Mouse (Mus musculus) forebrain, embryonic 16.5 days (tissue): Measurements from ENCODE around the gene N4bp1. TPM values are rescaled to one million over a fixed set of nuclear protein-coding genes. Genes with fewer than 3 reads are reported as not detected.

Experiments used
- ATAC-seq: fragments of 200-750 bp; cut with Nextera tagmentation; 2 replicates; pipeline ENCODE4 v1.8.0; 2017; ENCODE audit warnings: mild to moderate bottlenecking, moderate library complexity
- H3K27ac ChIP-seq: fragments of 300-500 bp; sonication (generic); 2 replicates; pipeline ENCODE4 v1.5.1; 2014; ENCODE audit warnings: low read length, control low read depth
- H3K27me3 ChIP-seq: fragments of 300-500 bp; sonication (generic); replicated peaks from 2 replicates; pipeline ENCODE4 v1.6.1; 2014; ENCODE audit warnings: low read length; ENCODE audit not compliant: control insufficient read depth, insufficient read depth
- H3K36me3 ChIP-seq: fragments of 300-500 bp; sonication (generic); 2 replicates; pipeline ENCODE4 v1.6.1; 2014; ENCODE audit not compliant: control insufficient read depth, insufficient read depth
- H3K4me1 ChIP-seq: fragments of 300-500 bp; sonication (generic); replicated peaks from 2 replicates; pipeline ENCODE4 v1.6.1; 2014; ENCODE audit warnings: low read length; ENCODE audit not compliant: control insufficient read depth, insufficient read depth
- H3K4me2 ChIP-seq: fragments of 300-500 bp; sonication (generic); 2 replicates; pipeline ENCODE4 v1.6.1; 2014; ENCODE audit warnings: mild to moderate bottlenecking, low read length, control low read depth
- H3K4me3 ChIP-seq: fragments of 300-500 bp; sonication (generic); replicated peaks from 2 replicates; pipeline ENCODE4 v1.5.1; 2014; ENCODE audit warnings: mild to moderate bottlenecking, low read length, control low read depth
- H3K9ac ChIP-seq: fragments of 300-500 bp; sonication (generic); replicated peaks from 2 replicates; pipeline ENCODE4 v1.6.1; 2014; ENCODE audit warnings: low read depth, low read length, control low read depth
- H3K9me3 ChIP-seq: fragments of 300-500 bp; sonication (generic); 2 replicates; pipeline ENCODE4 v1.6.1; 2016; ENCODE audit warnings: low read length; ENCODE audit not compliant: control insufficient read depth
- WGBS: fragments of 180-500 bp; shearing (Covaris S2); extraction: QIAGEN DNeasy Blood & Tissue Kit; methylation state at CpG from one replicate; pipeline ENCODE4 v1.1.7; 2014; 5-methylcytosine and 5-hydroxymethylcytosine counted together
- polyA plus RNA-seq: library from polyadenylated mRNA; unstranded; fragments of >200 nt; fragmentation: Nextera tagmentation; extraction: Ambion mirVana; gene quantifications from 2 replicates; pipeline ENCODE4 v1.2.1, GENCODE M21; 2015

The N4bp1 gene
- polyA plus RNA-seq, 1 experiment from 2014 or later = 10.3 TPM

DNA sequence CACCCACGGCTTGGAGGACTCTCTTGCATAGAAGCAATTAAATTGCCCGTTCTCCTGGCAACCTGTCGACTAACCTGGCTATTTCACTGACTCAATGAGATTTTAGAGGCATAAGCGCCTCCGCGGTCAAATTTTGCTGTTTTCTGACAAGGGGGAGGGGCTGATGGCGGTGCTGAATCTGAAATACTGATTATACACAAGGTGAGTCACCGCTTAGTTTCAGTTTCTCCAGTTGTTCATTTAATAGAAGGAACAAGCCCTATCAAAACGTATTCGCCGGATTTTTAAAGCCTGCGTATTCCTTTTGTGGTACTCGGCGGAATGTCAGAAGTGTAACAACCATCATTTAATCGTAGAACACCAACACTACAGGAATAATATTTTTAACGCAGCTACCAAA is 991 bp downstream of the N4bp1 start:
- WGBS = under 1% methylated on average over 16 of the region's 16 CpGs
- Histone ChIP-seq H3K36me3 (no peaks in the 10 kb centered on the region), H3K4me2 (peak overlapping the region; percentile 79), H3K27me3 (peaks cover 2% of the 10 kb centered on the region; the same call in 1 of the 2 replicates), H3K4me3 (peak overlapping the region; percentile 94), H3K4me1 (peaks cover 28% of the 10 kb centered on the region), H3K9ac (peak overlapping the region; percentile 92), H3K9me3 (no peaks in the 10 kb centered on the region), H3K27ac (peak overlapping the region; percentile 91)
- ATAC-seq = no peak

DNA sequence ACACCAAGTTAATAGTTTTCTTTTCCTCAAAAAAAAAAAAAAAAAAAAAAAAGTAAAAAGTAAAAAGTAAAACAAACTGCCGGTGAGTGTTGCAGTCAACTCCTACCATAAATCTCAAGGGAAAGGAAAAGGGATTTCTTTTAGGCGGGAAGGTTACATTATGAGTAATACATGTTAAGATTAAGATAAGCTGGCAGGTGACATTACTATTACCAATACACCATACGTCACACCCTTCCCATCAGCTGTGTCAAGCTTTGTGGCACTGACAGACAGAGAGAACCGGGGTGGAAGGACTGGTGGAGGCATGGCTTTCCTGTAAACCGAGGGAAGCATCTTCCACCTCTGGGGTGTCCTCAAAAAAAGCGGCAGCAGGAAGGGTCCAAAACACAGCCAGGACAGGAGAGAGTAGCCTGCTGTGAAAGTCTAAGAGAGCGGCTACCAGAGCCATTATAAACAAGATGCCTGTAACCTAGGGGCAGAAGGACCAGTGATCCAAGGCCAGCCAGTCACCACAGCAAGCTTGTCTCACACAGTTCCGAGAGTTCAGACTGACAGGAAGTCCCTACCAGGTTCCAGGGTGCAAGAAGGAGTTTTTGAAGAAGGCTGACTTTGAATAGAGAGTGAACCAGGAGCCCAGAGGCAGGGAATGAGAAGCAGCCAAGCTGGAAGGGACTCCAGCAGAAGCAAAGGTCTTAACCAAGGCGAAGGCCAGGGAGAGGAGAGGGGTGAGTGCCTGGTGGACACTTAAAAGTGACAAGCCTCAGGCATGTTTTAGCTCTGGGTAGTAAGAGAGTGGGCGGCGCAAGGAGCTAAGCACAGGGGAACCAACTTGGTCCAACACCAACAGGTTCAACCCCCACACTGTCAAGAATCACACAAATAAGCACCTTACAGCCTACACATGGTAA is 2.2 kb downstream of the N4bp1 start:
- Histone ChIP-seq H3K4me3 (peak overlapping the region; percentile 94; the same call in 1 of the 2 replicates), H3K4me2 (peak overlapping the region; percentile 79), H3K36me3 (no peaks in the 10 kb centered on the region), H3K27me3 (peaks cover 2% of the 10 kb centered on the region; the same call in 1 of the 2 replicates), H3K4me1 (peaks cover 28% of the 10 kb centered on the region), H3K9me3 (no peaks in the 10 kb centered on the region), H3K27ac (no peak overlapping the region), H3K9ac (no peak overlapping the region; the same call in 1 of the 2 replicates)
- no peak for ATAC-seq
- WGBS = 78% methylated on average over 11 of the region's 11 CpGs

DNA sequence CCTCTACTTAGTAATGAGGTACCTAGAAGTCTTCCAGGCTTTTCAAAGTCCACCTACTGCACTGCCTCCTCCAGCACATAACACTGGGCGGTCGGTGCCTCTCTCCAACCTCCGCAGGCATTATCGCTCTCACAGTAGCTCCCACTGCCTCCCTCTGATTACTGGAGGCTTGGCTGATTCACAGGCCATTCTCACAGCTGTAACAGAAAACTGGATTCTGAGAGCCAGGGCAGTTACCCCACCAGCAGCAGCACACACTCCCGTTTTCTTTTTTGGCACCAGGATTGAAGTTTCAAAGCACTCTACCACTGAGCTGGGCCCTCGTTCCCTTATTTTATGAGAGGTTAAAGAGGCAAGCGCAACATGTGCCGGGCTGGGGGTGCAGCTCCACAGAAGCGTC is 3.1 kb downstream of the N4bp1 start:
- Histone ChIP-seq H3K9ac (no peak overlapping the region), H3K27me3 (no peaks in the 10 kb centered on the region), H3K27ac (no peak overlapping the region), H3K9me3 (no peaks in the 10 kb centered on the region), H3K36me3 (no peaks in the 10 kb centered on the region), H3K4me2 (no peak overlapping the region), H3K4me3 (no peak overlapping the region), H3K4me1 (peaks cover 28% of the 10 kb centered on the region)
- WGBS = 81% methylated on average over 9 of the region's 9 CpGs
- no peak for ATAC-seq

DNA sequence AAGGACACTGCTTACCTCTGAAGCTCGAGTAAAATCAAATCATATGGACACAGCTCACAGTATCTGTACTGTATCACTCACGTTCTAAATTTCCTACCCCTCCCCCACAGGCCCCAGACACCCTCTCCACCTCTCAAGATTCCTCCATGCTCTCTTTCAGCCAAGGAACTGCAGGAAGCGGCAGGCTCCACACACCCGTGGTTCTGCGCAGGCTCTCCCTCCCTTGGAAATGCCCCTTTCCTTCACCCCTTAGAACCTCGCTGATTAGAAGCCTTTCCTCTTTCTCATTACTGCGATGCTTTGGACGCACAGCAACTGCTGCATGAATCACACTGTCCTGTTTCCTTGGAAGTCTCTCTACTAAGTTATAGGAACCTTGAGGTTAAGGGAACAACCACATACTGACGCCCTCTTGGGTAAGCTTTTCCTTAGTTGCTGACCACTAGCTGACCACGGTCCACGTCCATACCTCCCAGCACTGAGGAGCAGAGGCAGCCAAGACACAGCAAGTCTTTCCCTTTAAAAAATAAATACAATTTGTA is 3.9 kb downstream of the N4bp1 start:
- Histone ChIP-seq H3K4me3 (no peak overlapping the region), H3K4me2 (no peak overlapping the region)
- 86% methylated on average over 11 of the region's 11 CpGs for WGBS

DNA sequence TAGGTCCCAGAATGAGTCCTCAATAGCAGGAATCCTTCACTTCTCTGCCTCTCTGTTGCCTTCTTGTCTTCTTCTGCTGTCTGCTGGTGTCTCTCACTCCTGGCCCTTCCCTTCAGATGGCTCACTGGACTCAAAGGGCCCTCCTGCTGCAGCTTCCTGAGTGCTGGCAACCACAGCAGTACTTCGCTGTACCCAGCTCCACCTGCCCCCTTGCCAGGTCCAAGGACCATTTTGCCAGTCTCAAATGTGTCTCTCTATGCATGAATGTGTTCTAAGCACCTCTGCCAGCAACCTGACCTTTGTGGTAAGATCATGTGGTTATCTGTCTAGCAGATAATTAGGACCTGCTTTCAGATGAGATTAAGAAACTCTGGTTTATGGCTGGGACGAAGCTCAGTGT is 8.2 kb downstream of the N4bp1 start:
- H3K27ac ChIP-seq = no peak overlapping the region
- 90% methylated on average over 2 of the region's 2 CpGs for WGBS
- no peaks in the 10 kb centered on the region for H3K27me3 ChIP-seq
- H3K36me3 ChIP-seq = no peaks in the 10 kb centered on the region
- H3K4me1 ChIP-seq = peaks cover 19% of the 10 kb centered on the region
- H3K4me3 ChIP-seq = no peak overlapping the region
- ATAC-seq = no peak
- H3K4me2 ChIP-seq = no peak overlapping the region
- no peak overlapping the region for H3K9ac ChIP-seq
- H3K9me3 ChIP-seq = no peaks in the 10 kb centered on the region

More for the DNA sequence above, 3.9 kb downstream of the N4bp1 start:
- Histone ChIP-seq H3K27me3 (no peaks in the 10 kb centered on the region), H3K4me1 (peaks cover 28% of the 10 kb centered on the region), H3K27ac (no peak overlapping the region), H3K9ac (no peak overlapping the region), H3K36me3 (no peaks in the 10 kb centered on the region), H3K9me3 (no peaks in the 10 kb centered on the region)
- ATAC-seq = no peak

DNA sequence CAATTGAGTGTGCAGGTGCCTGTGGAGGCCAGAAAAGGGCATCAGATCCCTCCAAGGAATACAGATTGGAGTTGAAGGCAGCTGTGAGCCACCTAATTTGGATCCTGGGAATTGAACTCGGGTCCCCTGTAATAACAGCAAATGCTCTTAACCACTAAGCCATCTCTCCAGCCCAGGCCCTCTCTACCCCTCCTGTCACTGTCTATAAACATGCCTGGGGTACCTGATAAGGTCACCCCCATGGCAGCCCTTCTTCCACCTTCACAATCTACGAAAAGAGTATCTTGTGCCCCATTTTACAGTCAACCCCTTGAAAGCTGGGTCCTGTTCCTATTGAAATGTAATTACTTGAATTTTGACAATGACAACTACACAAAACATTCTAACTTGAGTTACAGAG is 11.0 kb downstream of the N4bp1 start:
- H3K4me1 ChIP-seq = peaks cover 22% of the 10 kb centered on the region
- no peaks in the 10 kb centered on the region for H3K9me3 ChIP-seq
- ATAC-seq = no peak
- no peaks in the 10 kb centered on the region for H3K27me3 ChIP-seq
- WGBS = 92% methylated on average over 2 of the region's 2 CpGs
- H3K9ac ChIP-seq = no peak overlapping the region
- H3K4me3 ChIP-seq = no peak overlapping the region
- H3K27ac ChIP-seq = no peak overlapping the region
- H3K4me2 ChIP-seq = no peak overlapping the region
- no peaks in the 10 kb centered on the region for H3K36me3 ChIP-seq

DNA sequence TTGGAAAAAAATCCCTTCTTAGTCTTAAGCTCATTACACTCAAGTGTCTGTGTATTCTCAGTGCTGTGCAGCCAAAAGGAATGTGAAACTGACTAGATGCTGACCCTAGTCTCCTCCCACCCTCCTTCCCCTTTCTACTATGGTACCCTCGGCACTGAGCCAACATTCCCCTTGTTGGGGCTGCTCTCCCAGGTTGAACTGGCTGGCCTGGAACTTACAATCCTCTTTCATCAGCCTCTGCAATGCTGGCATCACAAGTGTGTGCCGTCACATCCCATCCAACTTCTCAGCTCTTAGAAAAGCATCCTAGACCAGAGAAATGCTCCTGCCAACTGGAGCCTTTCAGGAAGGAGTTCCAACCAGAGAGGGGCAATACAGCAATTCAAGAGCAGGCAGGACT is 11.9 kb downstream of the N4bp1 start:
- no peaks in the 10 kb centered on the region for H3K27me3 ChIP-seq
- H3K4me3 ChIP-seq = no peak overlapping the region
- no peaks in the 10 kb centered on the region for H3K9me3 ChIP-seq
- H3K4me1 ChIP-seq = peaks cover 22% of the 10 kb centered on the region
- H3K4me2 ChIP-seq = no peak overlapping the region
- peak; percentile 77 for ATAC-seq
- no peaks in the 10 kb centered on the region for H3K36me3 ChIP-seq
- no peak overlapping the region for H3K9ac ChIP-seq
- peak overlapping the region; percentile 62 for H3K27ac ChIP-seq
- WGBS = 44% methylated on average over 2 of the region's 2 CpGs

DNA sequence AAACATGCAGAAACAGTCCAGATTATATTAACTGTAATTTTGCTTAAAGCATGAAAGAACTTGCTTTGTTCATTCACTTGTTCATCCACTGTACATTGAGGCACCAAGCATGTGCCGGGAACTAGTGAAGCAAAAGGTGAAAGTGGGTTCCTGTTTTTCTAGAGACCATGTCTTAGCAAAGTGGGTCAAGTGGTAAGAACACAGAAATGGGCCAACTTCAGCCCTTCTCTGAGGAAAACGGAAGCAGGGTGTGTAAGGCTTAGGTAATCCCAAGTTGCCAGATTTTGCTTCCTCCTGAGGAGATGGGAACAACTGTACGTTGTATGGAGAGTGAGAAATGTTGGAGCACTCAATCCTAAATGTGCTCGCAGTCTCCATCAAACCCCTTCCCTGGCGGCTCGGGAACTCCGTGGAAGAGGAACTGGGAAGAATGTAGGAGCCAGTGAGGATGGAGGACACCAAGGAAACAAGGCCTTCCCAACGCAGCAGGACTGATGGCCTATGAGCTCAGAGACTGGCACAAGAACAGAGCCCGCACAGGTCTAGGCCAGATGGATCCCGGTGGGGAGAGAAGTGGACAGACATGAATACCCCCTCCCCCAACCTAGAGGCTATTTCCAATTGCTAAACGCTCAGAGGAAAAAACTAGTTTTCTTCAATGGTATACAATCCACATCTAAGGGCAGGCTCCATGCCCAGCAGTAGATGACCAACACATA is 12.8 kb downstream of the N4bp1 start:
- no peak for ATAC-seq
- H3K4me3 ChIP-seq = no peak overlapping the region
- H3K9ac ChIP-seq = no peak overlapping the region
- H3K4me1 ChIP-seq = peaks cover 22% of the 10 kb centered on the region
- H3K27me3 ChIP-seq = no peaks in the 10 kb centered on the region
- 92% methylated on average over 11 of the region's 11 CpGs for WGBS
- H3K4me2 ChIP-seq = no peak overlapping the region
- no peak overlapping the region for H3K27ac ChIP-seq
- no peaks in the 10 kb centered on the region for H3K36me3 ChIP-seq
- no peaks in the 10 kb centered on the region for H3K9me3 ChIP-seq

DNA sequence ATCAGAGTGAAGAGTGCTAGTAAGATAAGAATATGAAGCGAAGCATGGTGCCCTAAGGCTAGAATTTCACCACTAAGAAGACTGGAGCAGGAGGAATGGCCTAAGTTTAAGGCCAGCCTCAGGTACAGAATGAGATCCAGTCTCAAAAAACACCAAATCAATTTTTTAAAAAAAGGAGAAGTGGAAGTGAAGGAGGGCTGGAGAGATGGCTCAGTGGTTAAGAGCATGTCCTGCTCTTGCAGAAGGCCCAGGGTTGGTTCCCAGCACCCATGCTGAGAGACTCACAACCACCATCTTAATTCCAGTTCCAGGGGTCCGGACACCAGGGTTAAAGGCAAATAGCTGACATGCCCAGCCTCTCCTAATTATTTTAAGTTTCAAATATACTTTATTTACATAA is 13.6 kb downstream of the N4bp1 start:
- H3K4me2 ChIP-seq = no peak overlapping the region
- no peak for ATAC-seq
- no peak overlapping the region for H3K27ac ChIP-seq
- no peaks in the 10 kb centered on the region for H3K9me3 ChIP-seq
- H3K4me3 ChIP-seq = no peak overlapping the region
- WGBS = 98% methylated on average over 2 of the region's 2 CpGs
- H3K4me1 ChIP-seq = peaks cover 22% of the 10 kb centered on the region
- no peak overlapping the region for H3K9ac ChIP-seq
- no peaks in the 10 kb centered on the region for H3K36me3 ChIP-seq
- H3K27me3 ChIP-seq = no peaks in the 10 kb centered on the region
